In the genomic region with DNA sequence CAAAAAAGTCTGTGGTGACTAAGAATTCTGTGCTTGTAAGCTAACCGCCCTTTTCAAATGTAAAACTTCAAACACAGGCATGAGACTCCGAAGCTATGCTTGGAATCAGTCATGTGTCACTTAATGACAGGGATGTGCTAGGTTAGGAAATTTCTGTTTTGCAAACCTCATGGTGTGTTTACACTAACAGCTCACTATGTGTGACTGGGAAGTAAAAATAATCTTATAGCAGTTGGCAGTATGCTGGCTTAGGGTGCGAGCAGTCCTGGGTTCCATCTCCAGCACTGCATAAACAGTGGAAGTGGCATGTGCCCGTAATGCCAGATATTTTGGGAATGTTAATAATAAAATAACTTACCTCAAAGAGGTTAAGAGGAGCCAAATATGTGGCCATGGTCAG, we compare ENCODE assay signal across 31 mouse cellular contexts. TPM values are rescaled to one million over a fixed set of nuclear protein-coding genes. Genes with fewer than 3 reads are reported as not detected.
DNase-seq lines count a peak whose midpoint lies in the region; ATAC-seq and TF ChIP-seq lines count a peak whose summit lies in the region.
"Had no signal": no experiment of that assay in that cellular context is flagged by ENCODE, and none has a peak within 500 bp of the region (broad histone marks: within the 10 kb centered on the region; RNA-seq: fewer than 3 reads in every experiment).

No protein-coding gene starts in this region.

- TF ChIP-seq POLR2A in heart, adult 2 months (IDR thresholded peaks at IDR 0.05; ENCODE audit: insufficient read depth, low read depth, low read length): no peak
- TF ChIP-seq POLR2A in myocyte (IDR thresholded peaks at IDR 0.05; ENCODE audit: insufficient read length, low read depth): no peak

- no peak for TF ChIP-seq CTCF in heart, adult 2 months (IDR thresholded peaks at IDR 0.05)

- intact Hi-C loops in heart, adult 2 months (cut with DNase I): loop anchor here (2.0 kb wide), 1 partner anchor 18 kb away; no protein-coding TSS in a partner anchor
- intact Hi-C loops in heart, postnatal 36 days (cut with DNase I): loop anchor here (2.0 kb wide), 1 partner anchor 20 kb away; a partner anchor contains a TSS

- peak overlapping the region; percentile 97; the same call in 1 of the 2 replicates for H3K27ac ChIP-seq in heart, adult 2 months
- peak overlapping the region; percentile 30; the same call in 1 of the 2 replicates for H3K27ac ChIP-seq in limb, embryonic 15.5 days
- no peak overlapping the region for H3K27ac ChIP-seq in limb, embryonic 10.5 days
- peak overlapping the region; percentile 50; the same call in 1 of the 2 replicates for H3K27ac ChIP-seq in lung, embryonic 16.5 days (ENCODE audit: low read length)
- H3K27ac ChIP-seq: hindbrain, embryonic 15.5 days; liver, embryonic 12.5 days; midbrain, embryonic 13.5 days had no signal

- no peaks in the 10 kb centered on the region for H3K27me3 ChIP-seq in heart, adult 2 months (ENCODE audit: control insufficient read depth, insufficient read depth, low read length)
- H3K27me3 ChIP-seq in limb, embryonic 15.5 days: no peaks in the 10 kb centered on the region
- no peaks in the 10 kb centered on the region for H3K27me3 ChIP-seq in limb, embryonic 10.5 days (ENCODE audit: low read depth, poor library complexity, severe bottlenecking)
- no peaks in the 10 kb centered on the region for H3K27me3 ChIP-seq in lung, embryonic 16.5 days (ENCODE audit: control insufficient read depth, insufficient read depth, low read depth, low read length)
- no peaks in the 10 kb centered on the region for H3K27me3 ChIP-seq in myocyte (ENCODE audit: control insufficient read depth, insufficient read depth, insufficient read length)
- H3K27me3 ChIP-seq: heart, embryonic 15.5 days; liver, embryonic 12.5 days; stomach, embryonic 15.5 days had no signal

- peaks cover 23% of the 10 kb centered on the region for H3K4me1 ChIP-seq in heart, adult 2 months (ENCODE audit: control insufficient read depth, insufficient read depth, low read length)
- H3K4me1 ChIP-seq in limb, embryonic 15.5 days: peaks cover 31% of the 10 kb centered on the region
- peaks cover 33% of the 10 kb centered on the region for H3K4me1 ChIP-seq in limb, embryonic 10.5 days
- H3K4me1 ChIP-seq in lung, embryonic 16.5 days (replicated peaks; ENCODE audit: control insufficient read depth, insufficient read depth, low read length): peaks cover 33% of the 10 kb centered on the region

- no peak overlapping the region for H3ac ChIP-seq in myocyte (ENCODE audit: control insufficient read depth, insufficient read length)

- DNase-seq in heart, adult 2 months: no peak
- no peak for DNase-seq in heart, postnatal 36 days
- DNase-seq in limb, embryonic 10.5 days (ENCODE audit: low spot score): no peak
- no peak for DNase-seq in lung, postnatal 25 days (ENCODE audit: low spot score)
- DNase-seq in ovary, postnatal 14 days (ENCODE audit: low spot score): no peak
- DNase-seq: adrenal gland, postnatal 25 days; cerebellum, adult 2 months; cerebellum, postnatal 36 days; gastrocnemius, postnatal 36 days; heart, adult 18-20 months; kidney, adult 9 months; kidney, postnatal 10 days; layer of hippocampus, postnatal 36 days; retina, postnatal 1 day; right cerebral cortex, postnatal 14 days had no signal

- WGBS in heart, adult 2 months: 80% methylated on average over 4 of the region's 4 CpGs
- 57% methylated on average over 4 of the region's 4 CpGs for WGBS in limb, embryonic 15.5 days
- WGBS in limb, embryonic 10.5 days: 59% methylated on average over 4 of the region's 4 CpGs
- WGBS in lung, embryonic 16.5 days: 45% methylated on average over 4 of the region's 4 CpGs

- no peak for TF ChIP-seq EP300 in heart, adult 2 months (IDR thresholded peaks at IDR 0.05; ENCODE audit: insufficient read depth, low read depth, low read length)

- H3K36me3 ChIP-seq in heart, adult 2 months (ENCODE audit: control insufficient read depth, insufficient read depth, low read length): peaks cover 3% of the 10 kb centered on the region; the same call in 1 of the 2 replicates
- no peaks in the 10 kb centered on the region for H3K36me3 ChIP-seq in limb, embryonic 15.5 days
- no peaks in the 10 kb centered on the region for H3K36me3 ChIP-seq in limb, embryonic 10.5 days
- no peaks in the 10 kb centered on the region for H3K36me3 ChIP-seq in lung, embryonic 16.5 days (ENCODE audit: control insufficient read depth, insufficient read depth, low read length)
- H3K36me3 ChIP-seq in myocyte (ENCODE audit: control insufficient read depth, insufficient read depth): no peaks in the 10 kb centered on the region
- H3K36me3 ChIP-seq: heart, embryonic 15.5 days; hindbrain, embryonic 10.5 days; hindbrain, embryonic 15.5 days; liver, embryonic 12.5 days; midbrain, embryonic 13.5 days; stomach, embryonic 15.5 days had no signal

- H3K4me2 ChIP-seq in limb, embryonic 15.5 days: no peak overlapping the region
- no peak overlapping the region for H3K4me2 ChIP-seq in lung, embryonic 16.5 days (ENCODE audit: low read depth, low read length)
- peak overlapping the region; percentile 97 for H3K4me2 ChIP-seq in myocyte (ENCODE audit: low read depth)

- H3K79me2 ChIP-seq in heart, adult 2 months (replicated peaks; ENCODE audit: control insufficient read depth, insufficient read depth, low read length): 0 out of 2 replicates have a peak, but pooled peaks cover 5% of the 10 kb centered on the region
- peaks cover 38% of the 10 kb centered on the region for H3K79me2 ChIP-seq in myocyte (ENCODE audit: control insufficient read depth, insufficient read depth)

- no peaks in the 10 kb centered on the region for H3K9me3 ChIP-seq in limb, embryonic 15.5 days
- no peaks in the 10 kb centered on the region for H3K9me3 ChIP-seq in limb, embryonic 10.5 days (replicated peaks)
- no peaks in the 10 kb centered on the region for H3K9me3 ChIP-seq in lung, embryonic 16.5 days (ENCODE audit: control insufficient read depth, low read length)
- H3K9me3 ChIP-seq: heart, embryonic 15.5 days; hindbrain, embryonic 10.5 days; hindbrain, embryonic 15.5 days; liver, embryonic 12.5 days; midbrain, embryonic 13.5 days; stomach, embryonic 15.5 days had no signal

- H3K9ac ChIP-seq in heart, adult 2 months (ENCODE audit: low read depth, low read length): no peak overlapping the region
- H3K9ac ChIP-seq in limb, embryonic 15.5 days: no peak overlapping the region
- no peak overlapping the region for H3K9ac ChIP-seq in lung, embryonic 16.5 days (ENCODE audit: low read length)
- H3K9ac ChIP-seq: hindbrain, embryonic 15.5 days had no signal

- no peak overlapping the region for H3K4me3 ChIP-seq in heart, adult 2 months
- H3K4me3 ChIP-seq in limb, embryonic 15.5 days: no peak overlapping the region
- no peak overlapping the region for H3K4me3 ChIP-seq in limb, embryonic 10.5 days
- no peak overlapping the region for H3K4me3 ChIP-seq in lung, embryonic 16.5 days (ENCODE audit: low read length)
- peak overlapping the region; percentile 84 for H3K4me3 ChIP-seq in myocyte

- no peak for ATAC-seq in limb, embryonic 15.5 days (ENCODE audit: insufficient number of reproducible peaks, low FRiP score, low TSS enrichment, low read depth)
- peak; percentile 63 for ATAC-seq in lung, embryonic 16.5 days (ENCODE audit: low read depth)
- ATAC-seq: forebrain, embryonic 14.5 days; midbrain, embryonic 13.5 days had no signal

TF ChIP-seq in myocyte, 11 proteins besides CTCF, POLR2A, EP300 and RAD21 (continues in another document):
- TF ChIP-seq REST (IDR thresholded peaks at IDR 0.05; ENCODE audit: insufficient read depth, insufficient read length): no peak

RNA-seq across cellular contexts. Expression of a gene that starts 0.5 kb away (rescaled TPM):
- 10 to 100 TPM; 41.3 to 48.1 TPM for total RNA-seq in heart, adult 2 months (2021)
- polyA plus RNA-seq in heart, adult 2 months (2012; rRNA removed): 97.1 and 148 TPM in 2 replicates
- 10 to 100 TPM; 45.8 to 50.5 TPM for total RNA-seq in heart, postnatal 36 days (2021)
- 58.8 and 69.6 TPM in 2 replicates for polyA plus RNA-seq in limb, embryonic 15.5 days (2015; fragmentation: Nextera tagmentation; extraction: Ambion mirVana)
- polyA plus RNA-seq in limb, embryonic 10.5 days (2016; fragmentation: Nextera tagmentation; extraction: Ambion mirVana): 10.7 and 12.0 TPM in 2 replicates
- polyA plus RNA-seq in lung, embryonic 16.5 days (2015; fragmentation: Nextera tagmentation; extraction: Ambion mirVana): 57.9 and 63.0 TPM in 2 replicates
- 178 TPM for polyA plus RNA-seq in myocyte (2012; fragmentation: generic; extraction: Trizol)

RNA-seq across cellular contexts. Expression of a gene that starts 20.2 kb away (rescaled TPM):
- 100 to 1,000 TPM; 126 to 140 TPM for total RNA-seq in heart, adult 2 months (2021)
- polyA plus RNA-seq in heart, adult 2 months (2012; rRNA removed): 104 and 113 TPM in 2 replicates
- total RNA-seq in heart, postnatal 36 days (2021): 100 to 1,000 TPM; 145 to 159 TPM
- 104 and 114 TPM in 2 replicates for polyA plus RNA-seq in limb, embryonic 15.5 days (2015; fragmentation: Nextera tagmentation; extraction: Ambion mirVana)
- polyA plus RNA-seq in limb, embryonic 10.5 days (2016; fragmentation: Nextera tagmentation; extraction: Ambion mirVana): 113 and 121 TPM in 2 replicates
- 123 and 126 TPM in 2 replicates for polyA plus RNA-seq in lung, embryonic 16.5 days (2015; fragmentation: Nextera tagmentation; extraction: Ambion mirVana)
- polyA plus RNA-seq in myocyte (2012; fragmentation: generic; extraction: Trizol): 93.7 TPM

RNA-seq across cellular contexts. Expression of a gene that starts 20.4 kb away (rescaled TPM):
- 100 to 1,000 TPM in 1 of 2 experiments, 10 to 100 TPM in 1; 89.3 to 100 TPM for total RNA-seq in heart, adult 2 months (2021)
- 116 and 135 TPM in 2 replicates for polyA plus RNA-seq in heart, adult 2 months (2012; rRNA removed)
- total RNA-seq in heart, postnatal 36 days (2021): 100 to 1,000 TPM; 102 to 104 TPM
- 232 and 249 TPM in 2 replicates for polyA plus RNA-seq in limb, embryonic 15.5 days (2015; fragmentation: Nextera tagmentation; extraction: Ambion mirVana)
- polyA plus RNA-seq in limb, embryonic 10.5 days (2016; fragmentation: Nextera tagmentation; extraction: Ambion mirVana): 263 and 272 TPM in 2 replicates
- polyA plus RNA-seq in lung, embryonic 16.5 days (2015; fragmentation: Nextera tagmentation; extraction: Ambion mirVana): 252 and 267 TPM in 2 replicates
- 199 TPM for polyA plus RNA-seq in myocyte (2012; fragmentation: generic; extraction: Trizol)

RNA-seq across cellular contexts. Expression of a gene that starts 26.6 kb away (rescaled TPM):
- total RNA-seq in heart, adult 2 months (2021): not detected
- polyA plus RNA-seq in heart, adult 2 months (2012; rRNA removed): 0.14 and 0.15 TPM in 2 replicates
- not detected for total RNA-seq in heart, postnatal 36 days (2021)
- polyA plus RNA-seq in limb, embryonic 15.5 days (2015; fragmentation: Nextera tagmentation; extraction: Ambion mirVana): 0.18 TPM in 1 of 2 replicates, not detected in the other
- 0.26 TPM in 1 of 2 replicates, not detected in the other for polyA plus RNA-seq in limb, embryonic 10.5 days (2016; fragmentation: Nextera tagmentation; extraction: Ambion mirVana)
- 0.19 and 0.40 TPM in 2 replicates for polyA plus RNA-seq in lung, embryonic 16.5 days (2015; fragmentation: Nextera tagmentation; extraction: Ambion mirVana)
- polyA plus RNA-seq in myocyte (2012; fragmentation: generic; extraction: Trizol): 0.14 TPM
- total RNA-seq: adrenal gland, adult 18-20 months; adrenal gland, postnatal 25 days; gastrocnemius, postnatal 36 days; heart, adult 18-20 months; layer of hippocampus, postnatal 36 days; left cerebral cortex, postnatal 10 days had no signal
- polyA plus RNA-seq: cerebellum, adult 2 months; hindbrain, embryonic 15.5 days; macrophage; neural tube, embryonic 14.5 days had no signal

RNA-seq across cellular contexts. Expression of a gene that starts 57.0 kb away (rescaled TPM):
- under 1 TPM; 0.29 to 0.34 TPM for total RNA-seq in heart, adult 2 months (2021)
- 1.1 and 2.3 TPM in 2 replicates for polyA plus RNA-seq in heart, adult 2 months (2012; rRNA removed)
- total RNA-seq in heart, postnatal 36 days (2021): under 1 TPM; 0.19 to 0.41 TPM
- 1.6 and 2.0 TPM in 2 replicates for polyA plus RNA-seq in limb, embryonic 15.5 days (2015; fragmentation: Nextera tagmentation; extraction: Ambion mirVana)
- 0.29 and 0.38 TPM in 2 replicates for polyA plus RNA-seq in limb, embryonic 10.5 days (2016; fragmentation: Nextera tagmentation; extraction: Ambion mirVana)
- polyA plus RNA-seq in lung, embryonic 16.5 days (2015; fragmentation: Nextera tagmentation; extraction: Ambion mirVana): 1.9 and 3.0 TPM in 2 replicates
- 0.10 TPM for polyA plus RNA-seq in myocyte (2012; fragmentation: generic; extraction: Trizol)
- total RNA-seq: megakaryocyte-erythroid progenitor cell, adult 5-6 weeks had no signal
- polyA plus RNA-seq: inflammation-experienced regulatory T-cells, adult 6 months had no signal
